Mouse (Mus musculus): Measurements from ENCODE around the gene Tango6. TPM values are rescaled to one million over a fixed set of nuclear protein-coding genes. Genes with fewer than 3 reads are reported as not detected.

Tango6 gene
- total RNA-seq, 2 experiments from 2014 or later, result 9.5 to 14.2 TPM

GRCm38 (mm10) chr8:106899473-106899872 lies 216.6 kb downstream of the Tango6 start:
- ATAC-seq (replicated peaks; ENCODE audit: low FRiP score, low TSS enrichment, poor library complexity, severe bottlenecking), result no peak

Other genes starting within 250 kb of the Tango6 start
- not detected in 2 replicates for gene 6030452D12Rik, start 182.5 kb upstream of the Tango6 start, total RNA-seq (2014; fragmentation: Nextera tagmentation)
- not detected in 2 replicates for gene 6030452D12Rik, start 182.5 kb upstream of the Tango6 start, total RNA-seq (2017)
- not detected in 2 replicates for gene Cdh3, start 172.2 kb upstream of the Tango6 start, total RNA-seq (2014; fragmentation: Nextera tagmentation)
- gene Cdh3, start 172.2 kb upstream of the Tango6 start, total RNA-seq (2017), result not detected in 2 replicates
- 32.9 and 41.2 TPM in 2 replicates for gene Gm10073, start 109.6 kb upstream of the Tango6 start, total RNA-seq (2014; fragmentation: Nextera tagmentation)
- 12.5 and 19.6 TPM in 2 replicates for gene Gm10073, start 109.6 kb upstream of the Tango6 start, total RNA-seq (2017)
- not detected in 2 replicates for gene Cdh1, start 79.7 kb upstream of the Tango6 start, total RNA-seq (2014; fragmentation: Nextera tagmentation)
- gene Cdh1, start 79.7 kb upstream of the Tango6 start, total RNA-seq (2017), result 0.61 TPM in 1 of 2 replicates, not detected in the other
- gene Has3, start 187.2 kb downstream of the Tango6 start, total RNA-seq (2014; fragmentation: Nextera tagmentation), result 0.17 TPM in 1 of 2 replicates, not detected in the other
- gene Has3, start 187.2 kb downstream of the Tango6 start, total RNA-seq (2017), result 0.66 TPM in 1 of 2 replicates, not detected in the other
- gene Utp4, start 210.6 kb downstream of the Tango6 start, total RNA-seq (2014; fragmentation: Nextera tagmentation), result 75.1 and 84.5 TPM in 2 replicates
- 73.7 and 79.4 TPM in 2 replicates for gene Utp4, start 210.6 kb downstream of the Tango6 start, total RNA-seq (2017)